Mouse (Mus musculus) kidney, postnatal 36 days (tissue): ENCODE results near the gene Med9.
"Not testable (repeated sequence)": the region's sequence is repeated elsewhere in the genome, so short reads cannot be mapped to it uniquely, and the experiment has no call there.

Source experiments
- DNase-seq, 2 experiments: peaks; one replicate each; pipeline ENCODE4 v3.0.0; 2021 to 2022; ENCODE audit warnings: mixed read lengths in 2 of 2

Med9 gene

DNA sequence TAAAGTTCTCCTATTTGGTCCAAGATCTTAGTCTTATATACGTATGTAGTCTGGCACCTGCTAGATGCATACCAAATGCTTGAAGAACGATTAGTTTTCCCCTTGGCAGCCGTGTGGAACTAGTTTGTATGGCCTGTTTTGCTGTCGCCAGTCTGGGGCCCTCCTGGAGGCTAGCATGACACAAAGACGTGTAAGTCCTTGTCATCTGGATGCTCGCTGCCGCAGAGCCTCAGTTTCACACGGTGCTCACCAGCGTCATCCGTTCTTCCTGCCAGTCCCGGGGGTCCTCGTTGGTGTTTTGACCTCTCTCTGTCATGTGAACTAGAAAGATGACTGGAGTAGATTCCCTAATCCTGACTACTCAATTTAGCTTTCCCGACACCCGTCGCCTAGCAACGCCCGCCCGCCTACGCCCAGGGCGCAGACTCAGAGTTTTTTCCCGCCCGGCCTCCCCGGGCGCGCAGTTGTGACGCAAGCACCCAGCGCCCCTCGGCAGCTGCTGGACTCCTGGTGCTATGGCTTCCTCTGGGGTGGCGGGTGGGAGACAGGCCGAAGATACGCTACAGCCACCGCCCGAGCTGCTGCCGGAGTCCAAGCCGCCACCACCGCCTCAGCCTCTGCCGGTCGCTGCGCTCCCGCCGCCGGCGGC is at the start of gene Med9:
Med9 (plus strand) TSS at position 455 of the 649 bp plus-strand sequence.
- peak; percentile 94 to 97 for DNase-seq

GRCm38 (mm10) chr11:59899711-59900685 is 48.0 kb upstream of the Med9 start:
- peak; percentile 74 to 78 for DNase-seq

DNA sequence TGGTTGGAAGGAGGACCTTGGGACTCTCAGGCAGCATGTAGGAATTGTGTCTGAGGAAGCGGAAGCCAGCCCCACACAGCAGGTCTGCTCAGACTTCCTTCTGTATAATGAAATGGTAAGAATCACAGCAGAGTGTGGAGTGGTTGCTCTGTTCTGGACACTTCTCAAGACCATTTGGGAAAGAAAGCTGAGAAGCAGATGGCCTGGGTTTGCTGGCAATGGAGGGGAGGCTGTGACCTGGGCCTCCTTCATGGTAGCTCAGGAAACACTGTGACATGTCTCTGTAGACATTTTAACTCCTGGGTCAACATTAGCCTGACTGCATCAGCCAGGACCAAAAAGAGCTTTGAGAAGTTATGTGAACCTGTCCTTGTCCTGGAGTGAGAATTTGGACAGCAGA is 47.0 kb upstream of the Med9 start:
- DNase-seq = no peak

DNA sequence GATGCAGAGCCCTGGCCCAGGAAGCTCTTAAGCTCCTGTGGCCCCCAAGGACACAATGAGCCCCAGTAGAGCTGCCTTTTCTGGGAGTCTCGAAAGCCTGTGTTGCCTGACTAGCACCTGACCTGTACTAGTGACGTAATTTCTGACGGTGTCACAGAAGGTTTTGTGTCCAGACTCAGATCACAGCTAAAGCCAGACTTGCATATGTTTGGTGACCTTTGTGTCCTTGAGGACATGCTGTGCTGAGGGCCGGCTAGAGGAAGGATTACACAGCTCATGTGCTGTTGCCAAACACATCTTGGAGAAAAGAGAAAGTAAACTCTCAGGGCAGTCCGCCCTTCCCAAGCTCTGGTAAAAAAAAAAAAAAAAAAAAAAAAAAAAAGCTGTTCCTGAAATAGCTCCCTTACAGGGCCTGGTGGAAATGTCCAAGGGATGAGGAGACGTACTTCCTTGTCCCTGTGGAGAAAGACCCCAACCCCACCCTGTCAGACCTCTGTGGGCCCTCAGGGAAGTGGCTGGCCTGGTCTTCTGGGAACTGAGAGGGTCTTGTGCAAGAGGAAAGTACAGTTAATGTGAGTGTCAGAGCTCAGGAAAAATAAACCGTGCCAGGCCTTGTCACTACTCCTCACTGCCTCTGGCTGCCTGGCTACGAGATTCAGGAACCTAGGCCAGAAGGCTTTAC is 45.8 kb upstream of the Med9 start:
- peak; percentile 42 to 79 for DNase-seq

GRCm38 (mm10) chr11:59906521-59907123 is 41.4 kb upstream of the Med9 start:
- DNase-seq = no peak

DNA sequence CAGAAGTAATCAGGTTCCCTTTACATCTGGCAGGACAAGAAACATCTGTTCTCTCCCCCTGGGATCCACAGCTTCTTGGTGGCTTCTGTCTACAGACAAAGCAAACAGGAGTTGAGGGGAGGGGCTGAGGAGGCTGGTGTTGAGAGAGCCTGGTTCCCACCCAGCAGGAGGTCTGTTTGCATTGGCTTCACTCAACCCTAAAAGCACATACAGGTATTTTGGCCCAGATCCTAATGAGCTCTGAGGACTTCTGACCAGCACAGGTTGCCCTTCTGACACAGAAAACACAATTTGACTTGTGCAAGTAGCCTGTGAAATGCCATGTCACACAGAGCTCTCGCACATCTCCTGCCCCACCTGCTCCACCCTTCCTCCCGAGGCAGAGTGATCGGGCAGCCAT is 39.6 kb upstream of the Med9 start:
- peak; percentile 55 to 82 for DNase-seq

DNA sequence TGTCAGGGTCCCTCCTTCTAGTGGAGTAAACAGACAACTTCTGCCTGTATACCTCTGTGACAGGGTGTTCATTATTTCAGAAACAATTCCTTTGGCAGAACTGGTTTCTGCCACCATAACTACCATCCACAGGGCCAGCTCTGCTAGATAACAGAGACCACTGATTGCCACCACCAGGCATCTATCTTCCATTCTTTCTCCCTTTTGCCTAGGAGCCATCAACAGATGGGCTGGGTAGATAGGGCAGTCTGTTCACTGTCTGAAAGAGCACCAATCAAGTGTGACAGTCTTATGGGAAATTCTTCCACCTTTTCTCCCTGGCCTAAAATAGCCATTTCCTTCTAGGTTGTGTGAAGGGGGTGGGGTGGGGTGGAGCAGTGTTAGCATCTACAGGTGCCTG is 37.4 kb upstream of the Med9 start:
- DNase-seq = peak in 1 of 2 experiments; percentile 28

DNA sequence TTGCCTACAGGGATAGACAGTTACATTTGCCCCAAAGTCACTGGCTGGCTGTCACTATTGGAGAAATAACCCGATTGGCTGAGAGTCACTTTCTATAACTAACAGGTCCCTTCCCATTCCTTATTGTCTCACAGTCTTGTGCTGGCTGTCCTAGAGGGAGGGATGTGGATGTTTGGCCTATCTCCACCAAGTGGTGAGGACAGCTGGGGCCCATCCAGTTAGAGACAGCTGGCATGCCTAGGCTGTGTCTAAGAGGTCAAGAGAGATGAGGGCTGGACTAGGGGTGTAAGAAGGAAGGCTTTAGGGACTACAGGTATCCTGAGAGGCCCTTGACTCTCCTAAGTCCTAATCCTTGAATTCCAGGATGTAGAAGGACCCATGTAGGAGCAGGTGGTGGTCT is 36.5 kb upstream of the Med9 start:
- no peak for DNase-seq

- no peak for DNase-seq
Observed at GRCm38 (mm10) chr11:59913702-59914101, 34.3 kb upstream of the Med9 start.

- DNase-seq = peak; percentile 48 to 80
Observed at GRCm38 (mm10) chr11:59918014-59918413, 30.0 kb upstream of the Med9 start.

DNA sequence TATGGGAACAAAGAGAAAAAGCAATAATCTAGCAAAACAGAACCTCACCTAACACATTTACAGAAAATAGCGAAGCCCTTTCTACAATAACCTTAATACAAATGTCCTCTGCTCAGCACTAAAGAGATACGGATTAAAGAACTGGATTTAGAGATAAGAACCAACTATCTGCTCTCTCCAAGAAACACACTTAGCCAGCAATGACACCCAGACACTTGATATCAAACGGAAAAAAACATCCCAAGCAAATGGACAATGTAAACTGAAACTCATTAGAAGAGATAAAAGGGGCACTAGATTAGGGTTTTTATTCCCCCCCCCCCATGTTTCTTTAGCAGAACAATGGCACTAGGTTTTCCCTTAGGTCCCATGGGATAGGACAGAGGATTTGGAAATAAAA is 28.6 kb upstream of the Med9 start:
- DNase-seq = no peak

DNA sequence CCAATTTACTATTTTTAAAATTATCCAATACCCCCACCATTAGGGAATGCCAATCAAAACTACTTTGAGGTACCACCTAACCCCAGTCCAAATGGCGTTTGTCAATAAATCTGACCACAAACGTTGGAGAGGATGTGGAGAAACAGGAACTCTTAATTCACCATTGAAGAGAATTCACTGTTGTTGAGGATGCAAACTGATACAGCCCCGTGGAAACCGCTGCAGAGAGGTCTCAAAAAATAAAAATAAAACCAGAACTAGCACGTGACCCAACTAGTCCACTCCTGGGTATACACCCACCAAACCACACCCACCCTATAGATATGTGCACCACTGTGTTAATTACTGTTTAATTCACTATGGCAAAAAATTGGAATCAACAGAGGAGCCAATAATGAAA is 27.7 kb upstream of the Med9 start:
- DNase-seq = no peak

DNA sequence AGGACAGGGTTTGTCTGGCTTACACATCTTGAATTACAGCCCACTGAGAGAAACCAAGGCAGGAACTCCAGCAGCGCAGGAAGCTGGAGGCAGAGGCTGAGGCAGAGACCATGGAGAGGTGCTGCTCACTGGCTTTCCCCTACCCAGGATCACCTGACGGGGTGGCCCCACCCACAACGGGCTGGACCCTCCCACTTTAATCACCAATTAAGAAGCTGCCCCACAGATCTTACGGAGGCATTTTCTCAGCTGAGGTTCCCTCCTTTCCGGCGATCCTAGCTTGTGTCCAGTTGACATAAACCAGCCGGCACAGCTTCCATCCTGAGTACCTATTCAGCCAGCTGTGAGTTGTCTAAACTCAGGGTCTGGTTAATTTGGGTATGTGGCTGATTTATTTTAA is 26.7 kb upstream of the Med9 start:
- peak; percentile 80 to 84 for DNase-seq

DNA sequence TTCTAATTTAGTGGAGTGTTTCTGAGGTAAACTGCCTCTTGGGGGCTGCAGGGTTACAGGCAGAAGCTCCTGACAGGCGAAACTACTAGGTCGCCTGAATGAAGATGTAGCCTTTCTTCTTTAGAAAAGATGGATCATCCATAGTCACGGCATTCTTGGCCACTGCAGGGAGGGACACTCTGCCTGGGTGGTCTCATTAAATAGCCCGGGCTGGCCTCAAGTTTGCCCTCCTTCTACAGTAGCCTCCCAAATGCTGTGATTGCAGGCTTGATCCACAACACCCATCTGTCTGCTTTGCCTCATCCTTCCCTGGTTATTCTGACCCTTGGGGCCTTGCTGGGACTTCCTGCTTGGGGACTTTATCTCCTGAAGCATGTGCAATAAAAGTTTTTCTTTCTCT is 18.0 kb upstream of the Med9 start:
- DNase-seq = no peak

- DNase-seq = no peak
Observed at GRCm38 (mm10) chr11:59932560-59933337, 15.3 kb upstream of the Med9 start.

DNA sequence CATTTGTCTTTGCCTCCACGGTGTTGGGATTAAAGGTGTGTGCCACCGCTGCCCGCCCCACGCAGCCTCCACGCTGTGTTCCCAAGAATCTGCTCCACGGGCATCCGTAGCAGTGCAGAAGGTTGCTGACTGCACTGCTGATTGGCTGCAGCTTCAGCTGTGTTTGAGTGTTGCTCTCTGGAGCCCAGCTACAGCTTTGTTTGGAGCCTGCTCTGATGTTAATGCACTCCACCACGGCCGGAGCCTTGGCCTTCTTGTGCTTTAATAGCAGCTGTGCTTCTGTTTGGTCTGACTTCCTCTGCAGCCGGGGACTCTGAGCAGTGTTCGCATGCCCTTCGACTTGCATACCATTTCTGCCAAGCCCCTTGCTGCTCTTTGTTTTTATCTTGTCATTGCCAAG is 14.1 kb upstream of the Med9 start:
- no peak for DNase-seq

DNA sequence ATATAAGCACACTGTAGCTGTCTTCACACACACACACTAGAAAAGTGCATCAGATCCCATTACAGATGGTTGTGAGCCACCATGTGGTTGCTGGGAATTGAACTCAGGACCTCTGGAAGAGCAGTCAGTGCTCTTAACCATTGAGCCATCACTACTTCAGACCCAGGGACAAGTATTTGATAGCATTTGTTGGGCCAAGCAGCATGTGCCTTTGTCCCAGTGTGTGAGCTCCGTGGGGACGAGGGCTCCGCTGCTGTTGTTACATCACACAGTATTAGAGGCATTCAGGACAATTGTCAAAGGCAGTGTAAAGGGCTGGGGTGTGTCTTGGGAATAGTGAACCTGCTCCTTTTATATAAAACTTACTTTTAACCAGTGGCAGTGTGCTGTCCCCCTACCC is 11.0 kb upstream of the Med9 start:
- no peak for DNase-seq

GRCm38 (mm10) chr11:59937615-59938014 is 10.4 kb upstream of the Med9 start:
- no peak for DNase-seq

- DNase-seq = peak; percentile 44 to 50
Observed at GRCm38 (mm10) chr11:59939821-59940220, 8.2 kb upstream of the Med9 start.

GRCm38 (mm10) chr11:59940645-59941044 is 7.4 kb upstream of the Med9 start:
- DNase-seq = no peak

DNA sequence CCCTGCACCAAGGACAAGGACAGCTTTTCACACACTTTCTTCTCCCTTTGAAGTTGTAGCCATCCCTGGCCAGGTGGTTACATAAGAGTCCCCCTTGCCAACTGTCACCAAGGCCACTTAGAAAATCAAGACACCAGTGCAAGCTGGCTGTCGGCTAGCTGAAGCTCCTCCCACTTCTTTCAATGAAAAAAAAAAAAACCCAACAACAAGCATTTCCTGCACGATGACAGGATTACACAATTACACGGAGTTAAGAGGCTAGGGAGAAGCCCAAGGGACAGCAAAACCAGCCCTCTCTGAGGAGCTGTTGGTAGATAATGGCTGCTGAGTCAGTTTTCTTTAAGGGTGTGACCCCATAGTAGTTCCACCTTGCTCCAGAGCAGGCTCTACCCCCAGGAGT is 6.6 kb upstream of the Med9 start:
- DNase-seq = peak; percentile 31 to 51

DNA sequence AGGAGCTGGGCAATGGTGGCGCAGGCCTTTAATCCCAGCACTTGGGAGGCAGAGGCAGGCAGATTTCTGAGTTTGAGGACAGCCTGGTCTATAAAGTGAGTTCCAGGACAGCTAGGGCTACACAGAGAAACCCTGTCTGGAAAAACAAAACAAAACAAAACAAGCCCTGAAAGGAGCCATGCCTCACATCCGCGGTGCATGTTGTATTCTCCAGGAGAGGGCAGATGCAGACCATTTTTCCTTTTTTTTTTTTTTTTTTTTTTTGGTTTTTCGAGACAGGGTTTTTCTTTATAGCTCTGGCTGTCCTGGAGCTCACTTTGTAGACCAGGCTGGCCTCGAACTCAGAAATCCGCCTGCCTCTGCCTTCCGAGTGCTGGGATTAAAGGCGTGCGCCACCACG is 3.2 kb upstream of the Med9 start:
- not testable (repeated sequence) for DNase-seq
